Mouse (Mus musculus) c-Kit-positive CD71-positive TER-119-positive erythroid progenitor cells, embryonic 14.5 days (primary cell): ENCODE data around the gene Cfap74.

ENCODE experiments used
- DNase-seq: peaks from one replicate; pipeline ENCODE4 v3.0.0-alpha.2; 2013; ENCODE audit warnings: low spot score

Cfap74 gene

DNA sequence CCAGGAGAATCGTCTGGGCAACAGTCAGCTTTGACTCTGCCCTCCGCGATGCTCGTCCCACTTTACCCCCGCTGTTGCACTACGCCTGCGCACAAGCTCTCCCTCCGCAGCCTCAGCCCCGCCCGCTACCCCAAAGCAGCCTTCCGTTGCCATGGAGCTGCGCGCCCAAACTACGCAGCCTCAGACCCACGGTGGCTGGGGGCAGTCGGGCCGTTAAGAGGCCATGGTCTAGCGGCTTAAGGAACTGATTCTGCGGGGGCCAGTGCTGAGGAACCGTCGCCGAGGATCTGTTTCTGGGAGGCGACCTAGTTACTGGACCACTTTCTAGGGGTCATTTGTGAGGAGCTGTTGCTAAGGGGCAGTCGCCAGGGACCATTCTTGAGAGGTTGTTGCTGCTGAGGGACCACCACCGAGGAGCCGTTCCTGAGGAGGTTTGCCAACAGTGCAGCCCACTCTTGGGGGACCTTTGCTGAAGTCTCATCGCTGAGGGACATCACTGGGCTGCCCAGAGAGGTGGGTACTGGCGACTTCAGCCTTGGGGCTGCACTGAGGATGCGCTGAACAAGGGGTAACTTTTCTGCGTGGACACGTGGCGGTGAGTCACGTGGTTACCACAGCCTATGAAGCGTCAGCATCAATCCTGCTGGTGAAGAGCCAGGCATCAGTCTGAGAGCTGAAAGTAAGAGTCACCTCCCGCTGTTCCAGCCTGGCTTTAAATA lies at the start of gene Cfap74:
TSS of gene Cfap74 (plus strand) at position 133 of the 719 bp plus-strand sequence.
- DNase-seq, result no peak

DNA sequence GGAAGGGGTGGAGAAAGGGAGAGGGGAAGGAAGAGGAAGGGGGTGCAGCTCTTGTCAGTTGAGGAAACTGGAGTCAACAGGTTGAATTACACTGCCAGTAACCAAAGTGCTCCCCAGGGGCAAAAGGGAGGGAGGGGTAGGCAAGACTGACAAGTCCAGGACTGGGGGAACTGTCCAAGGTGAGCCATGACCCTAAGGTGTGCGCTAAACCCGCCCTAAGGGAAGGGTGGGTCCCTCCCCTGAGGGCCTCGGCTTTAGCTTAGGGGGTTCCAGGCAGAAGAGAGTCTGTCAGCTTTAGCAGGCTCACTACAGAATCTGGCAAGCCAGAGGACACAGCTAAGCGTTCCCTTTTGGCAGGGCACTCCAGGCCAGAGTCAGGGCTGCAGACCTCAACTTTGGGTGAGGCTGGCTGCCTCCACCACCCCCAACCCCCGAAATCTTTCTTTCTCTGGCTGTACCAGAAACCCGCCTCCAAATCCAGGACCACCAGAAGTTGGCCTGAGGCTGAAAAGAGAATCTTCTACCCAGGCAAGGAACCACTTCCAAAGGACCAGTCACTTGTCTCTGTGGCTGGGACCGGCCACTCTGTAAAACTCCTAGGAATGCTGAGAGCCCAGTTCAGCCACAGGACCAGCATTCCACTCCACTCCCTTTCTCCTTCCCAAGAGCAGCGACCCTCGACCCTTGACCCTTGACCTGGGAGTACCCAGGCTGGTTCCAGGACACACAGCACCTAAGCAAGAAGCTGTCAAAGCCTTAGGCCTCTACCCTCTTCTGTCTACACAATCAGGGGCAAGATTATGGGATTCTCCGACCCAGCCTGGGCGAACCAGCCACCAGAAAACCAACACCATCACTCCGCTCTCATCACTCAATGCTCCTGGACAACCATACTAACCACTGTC lies 49.2 kb upstream of the Cfap74 start:
- DNase-seq, result no peak

DNA sequence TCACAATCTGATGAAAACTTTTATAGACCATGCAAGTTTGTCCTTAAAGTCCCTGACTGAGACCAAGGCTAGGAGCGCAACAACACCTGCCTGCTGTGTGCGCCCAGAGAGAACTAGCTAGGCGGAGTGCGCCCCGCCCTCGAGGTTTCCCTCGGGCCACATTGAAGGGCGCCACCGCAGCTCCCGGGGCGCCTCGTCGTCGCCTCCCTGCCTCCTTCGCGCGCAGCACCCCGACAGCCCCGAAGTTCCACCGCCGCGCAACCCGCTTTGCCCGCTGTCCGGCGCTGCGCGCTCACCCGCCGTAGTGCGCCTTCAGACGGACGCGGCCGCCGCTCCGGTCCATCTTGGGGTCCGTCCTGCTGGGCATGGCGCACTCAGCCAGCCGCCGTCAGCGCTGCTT lies 48.1 kb upstream of the Cfap74 start:
- DNase-seq, result no peak

DNA sequence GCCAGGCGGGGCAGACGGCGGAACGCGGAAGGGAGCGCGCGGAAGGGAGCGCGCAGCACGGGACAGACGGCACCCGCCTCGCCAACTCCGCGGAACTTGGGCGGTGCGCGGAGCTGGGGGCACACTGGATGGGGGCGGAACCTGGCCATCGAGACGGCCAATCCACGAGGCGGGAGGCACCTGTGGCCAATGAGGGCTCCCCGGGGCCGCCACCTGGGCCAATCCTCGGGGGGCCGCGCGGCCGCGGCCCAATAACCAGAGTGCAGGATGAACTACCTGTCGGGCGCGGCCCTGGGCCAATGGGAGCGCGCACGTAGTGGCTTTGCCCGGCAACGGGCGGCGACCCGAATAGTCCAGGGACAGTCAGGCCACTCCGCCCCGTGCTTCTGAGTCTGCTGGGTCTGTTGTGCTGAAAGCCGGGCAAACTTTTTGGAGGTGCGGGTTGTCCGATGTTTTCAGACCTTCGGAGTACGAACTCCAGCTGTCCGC lies 47.6 kb upstream of the Cfap74 start, which contains the start of gene Prkcz:
TSS of gene Prkcz (minus strand) at position 59 of the 489 bp plus-strand sequence.
- DNase-seq, result no peak

DNA sequence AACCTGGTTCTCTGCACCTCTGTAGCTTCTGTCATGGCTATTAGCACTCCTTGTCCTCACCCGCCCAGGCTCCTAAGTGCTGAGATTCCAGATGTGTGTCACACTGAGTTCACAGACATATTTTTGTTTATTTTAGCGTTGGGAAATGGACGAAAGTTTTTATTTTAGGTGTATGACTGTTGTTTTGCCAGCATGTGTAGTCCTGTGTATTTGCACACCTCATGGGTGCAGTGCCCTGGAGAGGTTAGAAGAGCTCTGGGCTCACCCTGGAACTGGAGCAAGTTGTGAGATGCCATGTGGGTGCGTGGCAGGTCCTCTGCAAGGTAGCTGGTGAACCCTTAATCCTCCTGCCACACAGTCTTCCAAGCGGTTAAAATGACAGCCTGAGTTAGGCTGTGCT lies 46.5 kb upstream of the Cfap74 start:
- DNase-seq, result no peak

DNA sequence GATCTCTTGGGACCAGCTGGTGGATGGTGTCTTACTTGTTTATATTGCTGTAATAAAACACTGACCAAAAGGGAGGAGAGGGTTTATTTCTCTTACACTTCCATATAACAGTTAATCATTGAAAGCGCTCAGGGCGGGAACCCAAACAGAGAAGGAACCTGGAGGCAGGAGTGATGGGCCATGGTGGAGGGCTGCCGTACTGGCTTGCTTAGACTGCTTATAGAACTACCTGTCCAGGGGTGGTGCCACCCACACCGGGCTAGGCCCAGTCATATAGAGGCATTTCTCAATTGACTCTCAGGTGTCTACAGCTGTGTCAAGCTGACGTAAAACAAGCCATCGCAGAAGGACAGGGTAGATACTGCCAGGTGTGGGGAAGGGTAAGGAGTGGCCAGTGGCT lies 42.2 kb upstream of the Cfap74 start:
- DNase-seq, result no peak

DNA sequence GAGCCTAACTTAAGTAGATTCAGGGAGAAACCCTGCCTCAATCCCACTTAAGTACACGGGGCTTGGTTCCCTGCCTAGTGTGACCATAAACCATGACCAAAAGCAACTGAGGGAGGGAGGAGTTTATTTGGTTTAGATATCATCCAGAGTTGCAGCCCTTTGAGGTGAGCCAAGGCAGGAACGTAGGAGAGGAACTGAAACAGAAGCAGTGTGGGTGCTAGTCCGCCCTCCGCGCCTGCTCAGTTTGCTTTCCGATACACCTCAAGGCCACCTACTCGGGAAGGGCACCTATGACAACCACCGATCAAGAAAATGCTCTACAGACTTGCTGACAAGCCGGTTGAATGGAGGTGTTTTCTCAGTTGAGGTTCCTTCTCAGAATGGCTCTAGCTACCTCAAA lies 41.3 kb upstream of the Cfap74 start:
- no peak for DNase-seq

DNA sequence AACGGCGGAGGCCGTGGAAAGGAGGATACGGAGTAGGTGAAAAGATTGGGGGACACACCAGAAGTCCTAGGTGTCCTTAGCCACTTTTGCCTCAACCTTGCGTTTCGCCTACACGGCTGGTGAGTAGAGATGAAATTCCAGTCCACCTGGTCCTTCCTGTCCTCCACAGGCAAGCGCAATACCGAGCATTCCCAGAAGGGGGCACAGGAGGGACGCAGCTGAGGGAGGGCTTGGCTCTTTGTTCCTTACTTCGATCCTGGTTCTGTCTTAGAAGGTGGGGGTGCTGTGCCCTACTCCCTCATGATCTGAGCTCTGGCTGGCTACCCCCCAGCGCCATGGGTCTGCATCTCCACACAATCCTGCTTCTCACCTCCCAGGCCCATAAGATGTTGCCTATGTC lies 40.3 kb upstream of the Cfap74 start:
- DNase-seq, result peak; percentile 18

DNA sequence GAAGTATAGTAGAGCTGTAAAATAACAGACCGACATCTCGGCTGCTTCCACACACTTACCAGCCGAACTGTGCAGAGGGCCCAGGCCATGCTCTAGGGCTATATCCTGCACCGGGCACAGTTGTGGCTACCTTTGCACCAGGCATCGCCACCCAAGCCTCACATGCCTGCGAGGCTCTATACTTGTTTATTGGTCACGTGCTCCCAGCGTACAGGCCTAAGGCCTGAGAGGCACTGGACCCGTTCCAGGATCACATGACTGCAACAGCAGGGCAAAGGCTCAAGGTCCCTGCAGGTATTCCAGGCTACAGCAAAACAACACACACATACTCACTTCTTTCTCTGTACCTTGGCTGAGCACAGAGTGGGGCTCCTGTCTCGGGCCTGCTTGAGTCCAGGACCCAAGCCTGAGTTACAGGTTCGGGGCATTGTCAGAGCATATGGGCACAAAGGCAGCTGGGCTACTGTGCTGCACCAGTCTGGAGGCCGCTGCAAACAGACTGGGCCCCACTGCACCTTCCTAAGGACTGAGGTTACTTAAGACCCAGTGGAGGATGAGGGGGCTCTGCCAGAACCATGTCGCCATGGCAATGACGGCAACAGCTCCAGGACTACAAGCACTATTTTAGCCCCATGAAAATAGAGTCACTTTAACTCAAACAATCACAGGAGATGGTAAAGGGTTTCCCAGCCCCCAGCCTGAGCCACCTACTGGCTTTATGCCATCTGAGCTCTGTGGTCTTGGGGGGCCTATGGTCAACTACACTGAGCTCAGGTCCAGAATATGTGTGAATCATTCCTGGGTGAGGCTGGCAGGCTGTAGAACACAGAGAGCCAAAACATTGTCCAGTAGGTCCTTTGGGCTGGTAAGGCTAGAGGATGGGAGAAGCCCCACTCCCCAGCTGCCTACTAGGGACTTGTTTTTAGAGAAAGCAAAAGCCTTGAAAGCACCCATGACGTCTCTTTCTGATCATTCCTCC lies 38.0 kb upstream of the Cfap74 start:
- DNase-seq, result no peak

DNA sequence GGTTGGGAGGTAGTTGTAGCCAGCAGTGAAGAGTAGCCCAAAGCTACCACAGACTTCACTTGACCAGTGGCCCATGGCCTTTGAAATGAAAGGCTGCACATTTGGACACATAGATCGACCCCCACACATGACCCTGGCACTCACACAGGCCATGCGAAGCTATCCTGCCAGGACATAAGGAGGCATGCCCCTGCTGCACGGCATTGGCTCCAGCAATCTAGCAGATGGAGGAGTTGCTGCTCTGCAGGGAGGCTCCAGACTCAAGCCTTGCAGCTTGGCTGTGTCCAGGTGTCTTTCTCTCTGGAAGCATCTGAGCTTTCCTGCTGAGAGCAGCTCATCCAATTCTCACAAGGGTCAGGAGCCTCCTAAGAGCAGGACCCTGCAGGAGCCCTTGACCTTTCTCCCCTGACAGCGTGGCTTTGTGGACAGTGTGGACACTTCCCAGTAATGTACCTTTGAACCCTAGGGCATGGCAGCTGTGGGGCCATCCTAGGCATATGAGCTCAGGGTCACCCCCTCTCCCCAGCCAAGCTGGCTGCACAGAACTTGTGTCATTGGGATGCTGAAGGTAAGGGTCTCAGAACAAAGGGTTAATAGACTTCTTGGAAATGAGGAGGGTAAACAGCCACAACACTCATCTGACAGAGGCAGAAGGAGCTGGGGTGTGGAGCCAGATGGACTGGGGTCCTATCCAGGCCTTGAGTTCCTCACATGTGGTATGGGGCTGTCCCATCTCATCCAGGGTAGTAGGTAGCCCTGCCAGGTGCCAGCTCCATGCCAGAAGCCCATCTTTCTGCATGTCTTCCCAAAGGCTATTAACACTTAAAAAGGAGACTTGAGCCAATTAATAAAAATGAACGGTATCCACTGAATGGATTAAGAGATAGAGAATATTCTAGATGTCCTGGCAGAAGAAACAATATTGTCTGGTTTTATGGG lies 36.9 kb upstream of the Cfap74 start:
- no peak for DNase-seq

DNA sequence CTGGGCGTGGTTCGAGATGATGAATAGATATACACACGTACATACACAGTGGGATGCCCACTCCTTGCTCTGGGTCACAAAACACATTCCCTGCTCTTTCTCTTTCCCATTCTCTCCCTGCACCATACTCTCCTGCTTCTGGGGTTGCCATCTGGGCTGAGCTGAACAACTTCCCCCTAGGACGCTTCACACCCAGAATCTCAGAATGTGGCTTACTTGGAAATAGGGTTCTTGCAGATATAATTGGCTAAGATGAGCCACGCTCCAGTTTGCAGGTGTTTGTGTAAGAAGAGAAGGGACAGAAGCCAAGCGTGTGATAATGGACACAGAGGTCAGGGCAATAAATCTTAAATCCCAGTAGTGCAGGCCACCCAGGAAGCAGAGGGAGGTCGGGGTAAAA lies 27.0 kb upstream of the Cfap74 start:
- DNase-seq, result no peak

DNA sequence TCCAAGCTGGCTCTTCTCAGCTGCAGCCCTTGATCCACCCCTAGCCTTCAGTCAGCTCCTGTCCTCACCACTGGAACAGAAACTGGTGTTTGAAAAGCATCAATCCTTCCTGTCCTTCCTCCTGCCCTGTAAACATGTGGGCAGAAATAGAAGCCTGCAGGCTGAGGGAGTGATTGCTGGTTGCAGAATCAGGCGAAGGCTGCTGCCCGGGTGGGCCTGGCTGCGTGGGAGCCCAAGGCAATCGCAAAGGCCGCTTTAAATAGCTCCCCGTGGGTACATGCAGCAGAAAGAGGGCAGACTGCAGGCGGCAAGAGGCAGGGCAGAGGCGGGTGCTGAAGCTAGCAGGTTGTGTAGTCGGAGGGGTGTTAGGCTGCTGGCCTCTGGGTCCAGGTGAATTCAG lies 26.2 kb upstream of the Cfap74 start:
- DNase-seq, result no peak

DNA sequence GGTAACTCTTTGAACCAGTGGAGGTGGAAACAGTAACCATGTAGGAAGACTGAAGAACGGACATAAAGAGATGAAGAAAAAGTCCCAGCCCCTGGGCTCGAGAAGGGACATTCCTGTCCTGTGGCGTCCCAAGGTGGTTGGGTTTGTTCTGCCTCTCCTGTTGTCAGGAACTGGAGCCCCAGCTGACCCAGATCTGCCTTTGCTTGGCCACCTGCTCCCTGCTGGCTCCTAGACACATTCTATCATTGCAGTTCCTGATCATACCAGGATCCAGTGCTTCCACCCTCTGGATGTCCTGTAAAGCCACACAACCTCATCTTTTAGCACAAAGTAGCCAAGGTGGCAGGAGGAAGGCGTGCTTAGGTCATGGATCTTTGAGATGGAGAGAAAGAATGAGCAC lies 25.7 kb upstream of the Cfap74 start:
- DNase-seq, result no peak

DNA sequence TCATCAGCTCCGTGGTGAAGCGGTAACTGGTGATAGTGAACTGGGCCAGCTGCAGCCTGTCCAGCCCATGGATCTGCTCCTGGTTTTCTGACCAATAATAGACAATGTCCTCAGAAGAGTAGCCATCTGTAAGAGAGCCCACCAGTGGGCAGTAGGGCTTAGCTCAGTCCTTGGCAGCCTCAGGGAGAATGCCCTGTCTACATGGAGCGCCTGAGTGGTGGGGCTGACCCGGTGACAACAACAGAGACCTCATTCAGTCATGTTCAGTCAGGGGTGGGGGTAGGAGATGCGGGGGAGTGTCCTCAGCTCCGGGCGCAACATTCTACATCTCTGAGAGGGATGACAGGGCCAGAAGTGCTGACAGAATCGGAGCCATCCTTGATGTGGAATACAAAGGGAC lies 21.8 kb upstream of the Cfap74 start:
- no peak for DNase-seq

DNA sequence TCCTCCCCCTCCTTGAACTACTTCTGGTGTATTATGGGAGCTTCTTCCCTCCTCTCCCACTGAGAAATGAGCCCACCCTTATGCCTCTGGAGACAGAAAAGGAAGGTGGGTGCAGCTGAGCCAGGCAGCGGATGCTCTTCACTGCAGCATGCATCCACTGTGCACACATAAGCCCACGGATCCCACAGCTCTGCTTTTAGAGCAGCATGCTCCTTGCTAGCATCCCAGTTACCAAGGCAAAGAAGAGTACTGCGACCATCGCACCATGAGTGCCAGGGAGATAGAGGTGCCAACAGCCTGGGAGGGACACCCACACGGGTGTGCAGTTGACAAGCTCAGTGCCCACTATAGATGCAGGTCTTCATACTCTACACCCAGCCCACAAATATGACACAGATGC lies 13.5 kb upstream of the Cfap74 start:
- no peak for DNase-seq

DNA sequence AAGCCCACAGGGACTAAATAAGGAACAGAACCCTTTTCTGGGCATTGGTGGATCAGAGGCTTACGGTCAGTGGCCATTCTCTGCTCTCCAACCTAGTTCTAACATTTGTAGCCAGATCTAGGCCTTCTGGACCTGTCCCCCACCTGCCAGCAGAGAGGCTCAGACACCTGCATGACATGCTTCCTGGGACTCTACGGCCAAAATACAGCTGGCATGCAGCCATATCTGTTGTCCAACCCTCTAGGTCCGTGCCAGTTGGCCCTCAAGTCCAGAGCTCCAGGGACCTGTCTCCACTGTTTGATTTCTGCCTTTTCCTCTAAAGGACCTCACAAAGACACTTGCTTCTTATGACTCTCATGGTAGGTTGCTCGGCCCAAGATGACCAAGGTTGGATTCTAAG lies 12.2 kb upstream of the Cfap74 start:
- DNase-seq, result no peak

DNA sequence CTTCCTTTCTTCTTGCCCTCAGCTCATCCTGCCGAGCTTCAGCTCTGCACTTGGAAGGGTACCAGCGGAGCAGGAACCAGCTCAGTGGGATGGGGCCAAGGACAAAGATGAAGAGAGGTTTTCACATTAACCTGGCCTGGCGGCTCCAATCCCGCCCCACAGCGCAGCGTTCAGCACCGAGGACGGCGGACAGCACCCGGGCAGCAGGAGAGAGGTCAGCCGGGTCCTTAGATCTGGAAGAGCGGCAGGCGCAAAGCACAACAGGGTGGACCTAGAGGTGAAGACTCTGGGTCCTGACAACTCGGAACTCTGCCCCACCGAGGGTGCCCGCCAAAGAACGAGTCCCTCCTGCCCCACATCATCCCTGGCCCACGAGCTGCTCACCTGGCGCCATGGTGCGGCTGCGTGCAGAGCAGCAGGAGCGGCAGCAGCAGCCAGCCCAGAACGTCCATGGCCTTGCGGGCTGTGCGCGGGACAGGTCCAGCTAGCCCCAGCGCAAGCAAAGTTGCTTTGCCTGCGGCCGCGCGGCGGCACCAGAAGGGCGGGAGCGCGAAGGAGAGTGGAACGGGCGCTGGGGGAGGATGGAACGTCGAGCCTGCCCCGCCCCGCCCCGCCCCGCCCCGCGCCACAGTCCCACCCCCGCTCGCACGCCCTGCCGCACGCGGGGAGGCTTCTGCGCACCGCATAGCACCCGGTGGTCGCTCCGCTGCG lies 11.3 kb upstream of the Cfap74 start, which contains the start of gene Gabrd:
TSS of gene Gabrd (minus strand) at position 602 of the 711 bp plus-strand sequence.
- DNase-seq, result peak; percentile 9

DNA sequence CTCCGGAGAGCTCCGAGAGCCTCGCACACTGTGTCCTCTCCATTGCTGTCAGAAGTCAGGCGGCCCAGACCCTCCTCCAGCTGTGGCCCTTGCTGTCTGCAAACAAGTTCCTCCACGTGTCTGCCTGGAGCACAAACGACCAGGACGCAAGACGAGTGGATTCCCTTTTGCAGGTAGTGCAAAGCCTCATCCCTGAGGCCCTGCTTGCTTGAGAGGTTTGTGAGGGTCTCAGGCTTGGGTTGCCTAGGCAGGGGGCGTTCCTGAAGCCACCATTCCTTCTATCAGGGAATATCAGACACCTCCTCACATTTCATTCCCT lies 10.8 kb upstream of the Cfap74 start:
- no peak for DNase-seq

DNA sequence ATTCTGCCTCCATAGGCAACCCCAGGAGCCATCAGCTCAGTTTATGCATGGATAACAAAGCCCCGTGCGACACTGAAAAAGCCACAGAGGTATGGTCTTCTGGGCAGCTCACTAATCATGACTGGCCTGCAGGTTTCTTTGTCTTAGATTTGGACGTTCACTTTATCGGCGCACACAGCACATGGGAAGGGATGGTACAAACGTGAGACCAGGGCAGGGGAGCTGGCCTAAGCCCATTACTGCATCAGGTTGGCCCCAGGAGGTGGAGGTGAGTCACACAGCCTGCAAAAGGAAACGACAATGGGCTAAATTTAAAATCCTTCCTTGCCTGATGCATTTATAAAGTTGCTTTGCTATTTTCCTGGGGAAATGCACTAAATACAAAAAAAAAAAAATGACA lies 7.9 kb upstream of the Cfap74 start:
- no peak for DNase-seq

DNA sequence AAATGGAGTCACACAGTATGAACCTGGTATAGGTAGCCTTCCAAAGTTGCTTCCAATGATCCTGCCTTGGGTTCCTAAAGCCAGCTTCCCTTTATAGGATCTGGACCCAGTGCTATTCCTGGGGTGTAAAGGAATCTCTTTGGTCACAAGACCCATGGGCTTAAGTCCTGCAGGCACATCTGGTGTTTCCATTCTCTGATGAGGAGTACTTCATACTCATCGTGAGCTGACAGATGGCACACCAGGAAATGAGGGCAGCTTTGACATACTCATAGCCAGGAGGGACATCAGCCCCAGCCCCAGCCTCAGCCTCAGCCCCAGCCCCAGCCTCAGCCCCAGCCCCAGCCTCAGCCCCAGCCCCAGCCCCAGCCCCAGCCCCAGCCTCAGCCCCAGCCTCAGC lies 6.5 kb upstream of the Cfap74 start:
- DNase-seq, result no peak
